Mouse (Mus musculus): ENCODE measurements around the gene Usp33. TPM values are rescaled to one million over a fixed set of nuclear protein-coding genes. Genes with fewer than 3 reads are reported as not detected.

Gene Usp33
- total RNA-seq, 1 experiment from 2014 or later: 89.3 TPM

Other genes with a start within 250 kb of the Usp33 start
- 2.5 to 6.6 TPM in 2 of 3 replicates, not detected in the other for gene Gipc2, start 180.2 kb upstream of the Usp33 start, total RNA-seq (2017)
- gene Dnajb4, start 136.2 kb upstream of the Usp33 start, total RNA-seq (2017): 90.9 to 144 TPM (median 114 TPM) in 3 replicates
- 165 to 273 TPM (median 214 TPM) in 3 replicates for gene Fubp1, start 136.1 kb upstream of the Usp33 start, total RNA-seq (2017)
- not detected in 3 replicates for gene Nexn, start 80.1 kb upstream of the Usp33 start, total RNA-seq (2017)
- gene Miga1, start 6.1 kb upstream of the Usp33 start, total RNA-seq (2017): 5.5 to 13.6 TPM (median 5.7 TPM) in 3 replicates
- 57.3 to 79.0 TPM (median 63.4 TPM) in 3 replicates for gene Zzz3, start 49.0 kb downstream of the Usp33 start, total RNA-seq (2017)

Measured in monocyte, adult 5-6 weeks (primary cell).